Mouse (Mus musculus): ENCODE measurements around the gene Myt1l.

GRCm38 (mm10) chr12:29621530-29621929 lies 93.3 kb downstream of the Myt1l start:
- TF ChIP-seq CTCF (IDR thresholded peaks at IDR 0.05; ENCODE audit: borderline replicate concordance, control insufficient read depth, extremely low read depth, insufficient read depth, low read length, poor library complexity) (no peak), POLR2A (IDR thresholded peaks at IDR 0.05; ENCODE audit: control insufficient read depth, extremely low read depth, insufficient read depth, low read length, poor library complexity) (no peak)

Data from thymus, adult 2 months (tissue).